Mouse (Mus musculus): ENCODE measurements around the gene Pgbd5.

GRCm38 (mm10) chr8:124375727-124376126 is 63.7 kb downstream of the Pgbd5 start:
- TF ChIP-seq POLR2A (IDR thresholded peaks at IDR 0.05; ENCODE audit: borderline replicate concordance, control insufficient read depth, low read depth, low read length) (no peak), CTCF (IDR thresholded peaks at IDR 0.05; ENCODE audit: control insufficient read depth, insufficient read depth, low read length) (no peak)
